Mouse (Mus musculus) forebrain, embryonic 12.5 days (tissue): ENCODE measurements around the gene Ly6c1. TPM values are rescaled to one million over a fixed set of nuclear protein-coding genes. Genes with fewer than 3 reads are reported as not detected.
"Not testable (repeated sequence)": the region's sequence is repeated elsewhere in the genome, so short reads cannot be mapped to it uniquely, and the experiment has no call there.

ENCODE experiments used
- ATAC-seq: fragments of 200-750 bp; cut with Nextera tagmentation; 2 replicates; pipeline ENCODE4 v1.8.0; 2017; ENCODE audit warnings: moderate TSS enrichment; ENCODE audit not compliant: low FRiP score
- H3K27ac ChIP-seq: fragments of 300-500 bp; sonication (generic); 2 replicates; pipeline ENCODE4 v1.5.1; 2016; ENCODE audit warnings: mild to moderate bottlenecking
- H3K27me3 ChIP-seq: fragments of 300-500 bp; sonication (generic); 2 replicates; pipeline ENCODE4 v1.6.1; 2016; ENCODE audit warnings: mild to moderate bottlenecking
- H3K36me3 ChIP-seq: fragments of 300-500 bp; sonication (generic); replicated peaks from 2 replicates; pipeline ENCODE4 v1.6.1; 2016; ENCODE audit warnings: mild to moderate bottlenecking
- H3K4me1 ChIP-seq: fragments of 300-500 bp; sonication (generic); 2 replicates; pipeline ENCODE4 v1.6.1; 2016
- H3K4me2 ChIP-seq: fragments of 300-500 bp; sonication (generic); 2 replicates; pipeline ENCODE4 v1.6.1; 2016; ENCODE audit warnings: mild to moderate bottlenecking, moderate library complexity
- H3K4me3 ChIP-seq: fragments of 300-500 bp; sonication (generic); replicated peaks from 2 replicates; pipeline ENCODE4 v1.5.1; 2016; ENCODE audit warnings: mild to moderate bottlenecking
- H3K9ac ChIP-seq: fragments of 300-500 bp; sonication (generic); 2 replicates; pipeline ENCODE4 v1.6.1; 2016; ENCODE audit warnings: mild to moderate bottlenecking
- H3K9me3 ChIP-seq: fragments of 300-500 bp; sonication (generic); 2 replicates; pipeline ENCODE4 v1.6.1; 2016
- WGBS: fragments of 180-500 bp; shearing (Covaris S2); methylation state at CpG from one replicate; pipeline ENCODE4 v1.1.7; 2016; 5-methylcytosine and 5-hydroxymethylcytosine counted together
- polyA plus RNA-seq: library from polyadenylated mRNA; unstranded; fragments of >200 nt; fragmentation: Nextera tagmentation; extraction: Ambion mirVana; gene quantifications from 2 replicates; pipeline ENCODE4 v1.2.1, GENCODE M21; 2016

Ly6c1 gene
- polyA plus RNA-seq, 1 experiment from 2014 or later = 0.55 TPM

GRCm38 (mm10) chr15:75045501-75045900 lies 3.1 kb downstream of the Ly6c1 start:
- WGBS = 88% methylated on average over 3 of the region's 3 CpGs
- not testable (repeated sequence) for H3K4me3 ChIP-seq

GRCm38 (mm10) chr15:75021020-75021759 lies 27.4 kb downstream of the Ly6c1 start:
- not testable (repeated sequence) for H3K4me1 ChIP-seq, ATAC-seq, H3K27me3 ChIP-seq, H3K27ac ChIP-seq, H3K4me2 ChIP-seq, H3K9me3 ChIP-seq, H3K9ac ChIP-seq, H3K4me3 ChIP-seq, H3K36me3 ChIP-seq
- WGBS = 84% methylated on average over 8 of the region's 10 CpGs

More at GRCm38 (mm10) chr15:75045501-75045900, 3.1 kb downstream of the Ly6c1 start:
- not testable (repeated sequence) for H3K9me3 ChIP-seq, H3K9ac ChIP-seq, ATAC-seq, H3K36me3 ChIP-seq, H3K4me1 ChIP-seq, H3K27me3 ChIP-seq, H3K4me2 ChIP-seq, H3K27ac ChIP-seq

- not testable (repeated sequence) for H3K9ac ChIP-seq, H3K27me3 ChIP-seq, H3K27ac ChIP-seq, H3K4me3 ChIP-seq, H3K36me3 ChIP-seq, H3K9me3 ChIP-seq, H3K4me2 ChIP-seq, H3K4me1 ChIP-seq, ATAC-seq
- 45% methylated on average over 2 of the region's 2 CpGs for WGBS
These were observed 29.2 kb downstream of the Ly6c1 start for GRCm38 (mm10) chr15:75019446-75019845.

Other genes with a start within 250 kb of the Ly6c1 start
- not detected in 2 replicates for gene Gml2, start 229.8 kb downstream of the Ly6c1 start, polyA plus RNA-seq
- gene 2010109I03Rik, start 151.8 kb downstream of the Ly6c1 start, polyA plus RNA-seq = not detected in 2 replicates
- not detected in 2 replicates for gene Ly6i, start 65.4 kb downstream of the Ly6c1 start, polyA plus RNA-seq
- gene Ly6a, start 50.8 kb downstream of the Ly6c1 start, polyA plus RNA-seq = not detected in 2 replicates
- gene Ly6c2, start 63.1 kb upstream of the Ly6c1 start, polyA plus RNA-seq = not detected in 2 replicates
- gene Ly6g, start 106.4 kb upstream of the Ly6c1 start, polyA plus RNA-seq = not detected in 2 replicates
- gene BC025446, start 167.5 kb upstream of the Ly6c1 start, polyA plus RNA-seq = not detected in 2 replicates
- not detected in 2 replicates for gene Ly6f, start 219.6 kb upstream of the Ly6c1 start, polyA plus RNA-seq